Mouse (Mus musculus) CH12.LX (cell line): ENCODE results near the gene Ap4e1. TPM values are rescaled to one million over a fixed set of nuclear protein-coding genes. Genes with fewer than 3 reads are reported as not detected.

Experiments
- DNase-seq: peaks from one replicate; pipeline ENCODE4 v3.0.0-alpha.2; 2013; ENCODE audit errors: extremely low read depth
- H3K27ac ChIP-seq: 2 replicates; pipeline ENCODE4 v1.5.1; 2012; ENCODE audit warnings: low read depth, mild to moderate bottlenecking, control low read depth, moderate library complexity; ENCODE audit not compliant: insufficient read depth
- H3K27me3 ChIP-seq: replicated peaks from 2 replicates; pipeline ENCODE3; 2012; ENCODE audit warnings: inconsistent platforms
- H3K36me3 ChIP-seq, 2 experiments: replicated peaks in 1 of 2; 2 replicates each; pipeline versions ENCODE3 to v1.6.1; 2012; ENCODE audit warnings: inconsistent platforms in 1 of 2, low read length in 1 of 2, mild to moderate bottlenecking in 1 of 2, mixed read lengths in 1 of 2, moderate library complexity in 1 of 2; ENCODE audit not compliant: control insufficient read depth in 1 of 2, insufficient read depth in 1 of 2
- H3K4me1 ChIP-seq, 2 experiments: 2 replicates each; pipeline ENCODE4 v1.6.1; 2012; ENCODE audit warnings: inconsistent platforms in 1 of 2, moderate library complexity in 1 of 2; ENCODE audit not compliant: insufficient read depth in 2 of 2, control insufficient read depth in 1 of 2
- H3K4me2 ChIP-seq: 2 replicates; pipeline ENCODE4 v1.6.1; 2012; ENCODE audit warnings: low read depth, mild to moderate bottlenecking, control low read depth; ENCODE audit not compliant: poor library complexity, insufficient read depth, severe bottlenecking
- H3K4me3 ChIP-seq, 3 experiments: fragments of 150-350 bp in 1 of 3; sonication (generic) in 1 of 3; replicated peaks in 1 of 3; 2 replicates each; pipeline versions ENCODE3 to v1.5.1; 2011 to 2012; ENCODE audit warnings: low read depth in 2 of 3, low read length in 2 of 3, mild to moderate bottlenecking in 2 of 3, moderate library complexity in 2 of 3, control low read depth in 1 of 3, improper control_type of control experiment in 1 of 3, inconsistent platforms in 1 of 3, mixed read lengths in 1 of 3; ENCODE audit not compliant: poor library complexity in 1 of 3
- H3K79me2 ChIP-seq: replicated peaks from 2 replicates; pipeline ENCODE4 v1.6.1; 2012; ENCODE audit warnings: mild to moderate bottlenecking, moderate library complexity; ENCODE audit not compliant: control insufficient read depth, poor library complexity, insufficient read depth, severe bottlenecking; ENCODE audit errors: extremely low read depth
- H3K9ac ChIP-seq: 2 replicates; pipeline ENCODE4 v1.6.1; 2012; ENCODE audit warnings: low read depth, mild to moderate bottlenecking, control low read depth, moderate library complexity; ENCODE audit not compliant: insufficient read depth
- H3K9me3 ChIP-seq: replicated peaks from 2 replicates; pipeline ENCODE3; 2012; ENCODE audit warnings: low read length, inconsistent platforms, mixed read lengths
- BHLHE40 ChIP-seq: IDR thresholded peaks from 2 replicates; pipeline ENCODE4 v1.6.1; 2011; ENCODE audit warnings: mild to moderate bottlenecking, low read depth, low read length, improper control_type of control experiment
- CHD1 ChIP-seq: IDR thresholded peaks from 2 replicates; pipeline ENCODE4 v1.6.1; 2012; ENCODE audit warnings: low read depth, low read length, improper control_type of control experiment, inconsistent platforms
- CHD2 ChIP-seq: IDR thresholded peaks from 2 replicates; pipeline ENCODE4 v1.6.1; 2011; ENCODE audit warnings: low read length, improper control_type of control experiment
- CTCF ChIP-seq, 2 experiments: IDR thresholded peaks in 1 of 2; conservative IDR thresholded peaks in 1 of 2; 2 replicates each; pipeline ENCODE4 v1.5.1; 2011 to 2012; ENCODE audit warnings: low read depth in 2 of 2, low read length in 2 of 2, improper control_type of control experiment in 1 of 2, inconsistent platforms in 1 of 2, mild to moderate bottlenecking in 1 of 2, moderate library complexity in 1 of 2
- E2F4 ChIP-seq: IDR thresholded peaks from 2 replicates; pipeline ENCODE4 v1.6.1; 2011; ENCODE audit warnings: low read depth, low read length, improper control_type of control experiment; ENCODE audit not compliant: insufficient replicate concordance
- ELF1 ChIP-seq: IDR thresholded peaks from 2 replicates; pipeline ENCODE4 v1.6.1; 2014; ENCODE audit warnings: low read depth, mild to moderate bottlenecking, inconsistent platforms, low read length, improper control_type of control experiment
- EP300 ChIP-seq: IDR thresholded peaks from 2 replicates; pipeline ENCODE4 v1.6.1; 2011; ENCODE audit warnings: low read length, improper control_type of control experiment
- ETS1 ChIP-seq: conservative IDR thresholded peaks from 2 replicates; pipeline ENCODE4 v1.6.1; 2012; ENCODE audit warnings: low read depth, mild to moderate bottlenecking, inconsistent platforms, low read length, improper control_type of control experiment, moderate library complexity
- GABPA ChIP-seq: IDR thresholded peaks from 2 replicates; pipeline ENCODE4 v1.6.1; 2012; ENCODE audit warnings: low read depth, low read length, improper control_type of control experiment, inconsistent platforms; ENCODE audit not compliant: insufficient replicate concordance
- HCFC1 ChIP-seq: IDR thresholded peaks from 2 replicates; pipeline ENCODE4 v1.6.1; 2012; ENCODE audit warnings: low read depth, mild to moderate bottlenecking, inconsistent platforms, low read length, improper control_type of control experiment
- IRF4 ChIP-seq: IDR thresholded peaks from 2 replicates; pipeline ENCODE4 v1.6.1; 2014; ENCODE audit warnings: low read depth, mild to moderate bottlenecking, inconsistent platforms, low read length, improper control_type of control experiment
- JUN ChIP-seq: IDR thresholded peaks from 2 replicates; pipeline ENCODE4 v1.6.1; 2011; ENCODE audit warnings: low read depth, mild to moderate bottlenecking, low read length, improper control_type of control experiment, moderate library complexity; ENCODE audit not compliant: insufficient read depth
- JUND ChIP-seq: conservative IDR thresholded peaks from 2 replicates; pipeline ENCODE4 v1.6.1; 2011; ENCODE audit warnings: low read depth, low read length, improper control_type of control experiment
- KAT2A ChIP-seq: IDR thresholded peaks from 2 replicates; pipeline ENCODE4 v1.6.1; 2012; ENCODE audit warnings: low read length, improper control_type of control experiment, inconsistent platforms; ENCODE audit not compliant: insufficient replicate concordance
- MAFK ChIP-seq: IDR thresholded peaks from 2 replicates; pipeline ENCODE4 v1.6.1; 2011; ENCODE audit warnings: low read length, improper control_type of control experiment; ENCODE audit not compliant: insufficient replicate concordance
- MAX ChIP-seq: IDR thresholded peaks from 2 replicates; pipeline ENCODE4 v1.6.1; 2011; ENCODE audit warnings: low read length, improper control_type of control experiment
- MAZ ChIP-seq: IDR thresholded peaks from 2 replicates; pipeline ENCODE4 v1.6.1; 2012; ENCODE audit warnings: low read depth, mild to moderate bottlenecking, inconsistent platforms, low read length, improper control_type of control experiment, moderate library complexity
- MEF2A ChIP-seq: IDR thresholded peaks from 2 replicates; pipeline ENCODE4 v1.6.1; 2014; ENCODE audit warnings: low read depth, mild to moderate bottlenecking, inconsistent platforms, low read length, improper control_type of control experiment, borderline replicate concordance
- MXI1 ChIP-seq: IDR thresholded peaks from 2 replicates; pipeline ENCODE4 v1.6.1; 2011; ENCODE audit warnings: mild to moderate bottlenecking, low read depth, low read length, improper control_type of control experiment
- MYC ChIP-seq: IDR thresholded peaks from 2 replicates; pipeline ENCODE4 v1.6.1; 2011; ENCODE audit warnings: low read depth, mild to moderate bottlenecking, improper control_type of control experiment, low read length
- NELFE ChIP-seq: IDR thresholded peaks from 2 replicates; pipeline ENCODE4 v1.6.1; 2011; ENCODE audit warnings: low read depth, low read length, improper control_type of control experiment
- NRF1 ChIP-seq: IDR thresholded peaks from 2 replicates; pipeline ENCODE4 v1.6.1; 2014; ENCODE audit warnings: low read depth, mild to moderate bottlenecking, inconsistent platforms, low read length, improper control_type of control experiment, moderate library complexity
- PAX5 ChIP-seq: IDR thresholded peaks from 2 replicates; pipeline ENCODE4 v1.6.1; 2012; ENCODE audit warnings: low read length, inconsistent platforms, mixed read lengths
- POLR2A ChIP-seq: IDR thresholded peaks from 2 replicates; pipeline ENCODE4 v1.6.1; 2011; ENCODE audit warnings: low read depth, mild to moderate bottlenecking, improper control_type of control experiment, low read length
- POLR2AphosphoS2 ChIP-seq: IDR thresholded peaks from 2 replicates; pipeline ENCODE4 v1.6.1; 2011; ENCODE audit warnings: low read depth, low read length, improper control_type of control experiment
- RAD21 ChIP-seq: IDR thresholded peaks from 2 replicates; pipeline ENCODE4 v1.6.1; 2011; ENCODE audit warnings: low read depth, mild to moderate bottlenecking, low read length, improper control_type of control experiment, moderate library complexity
- RCOR1 ChIP-seq: conservative IDR thresholded peaks from 2 replicates; pipeline ENCODE4 v1.6.1; 2012; ENCODE audit warnings: low read depth, mild to moderate bottlenecking, inconsistent platforms, low read length, improper control_type of control experiment
- SIN3A ChIP-seq: IDR thresholded peaks from 2 replicates; pipeline ENCODE4 v1.6.1; 2012; ENCODE audit warnings: low read length, improper control_type of control experiment, inconsistent platforms
- SMC3 ChIP-seq: IDR thresholded peaks from 2 replicates; pipeline ENCODE4 v1.6.1; 2011; ENCODE audit warnings: low read depth, low read length, improper control_type of control experiment
- TBP ChIP-seq: conservative IDR thresholded peaks from 2 replicates; pipeline ENCODE4 v1.6.1; 2011; ENCODE audit warnings: low read depth, low read length, improper control_type of control experiment
- TCF12 ChIP-seq: IDR thresholded peaks from 2 replicates; pipeline ENCODE4 v1.6.1; 2014; ENCODE audit warnings: low read depth, mild to moderate bottlenecking, inconsistent platforms, low read length, improper control_type of control experiment
- UBTF ChIP-seq: IDR thresholded peaks from 2 replicates; pipeline ENCODE4 v1.6.1; 2012; ENCODE audit warnings: low read depth, mild to moderate bottlenecking, inconsistent platforms, low read length, improper control_type of control experiment, moderate library complexity
- USF1 ChIP-seq: IDR thresholded peaks from 2 replicates; pipeline ENCODE4 v1.6.1; 2014; ENCODE audit warnings: low read depth, mild to moderate bottlenecking, inconsistent platforms, low read length, improper control_type of control experiment
- USF2 ChIP-seq: conservative IDR thresholded peaks from 2 replicates; pipeline ENCODE4 v1.6.1; 2011; ENCODE audit warnings: low read depth, low read length, improper control_type of control experiment
- ZC3H11A ChIP-seq: IDR thresholded peaks from 2 replicates; pipeline ENCODE4 v1.6.1; 2012; ENCODE audit warnings: low read depth, mild to moderate bottlenecking, inconsistent platforms, low read length, improper control_type of control experiment
- ZKSCAN1 ChIP-seq: IDR thresholded peaks from 2 replicates; pipeline ENCODE4 v1.6.1; 2012; ENCODE audit warnings: low read depth, inconsistent platforms, low read length, improper control_type of control experiment, borderline replicate concordance
- ZMIZ1 ChIP-seq: IDR thresholded peaks from 2 replicates; pipeline ENCODE4 v1.6.1; 2012; ENCODE audit warnings: low read depth, mild to moderate bottlenecking, inconsistent platforms, low read length, improper control_type of control experiment
- ZNF384 ChIP-seq: IDR thresholded peaks from 2 replicates; pipeline ENCODE4 v1.6.1; 2012; ENCODE audit warnings: low read depth, low read length, improper control_type of control experiment, inconsistent platforms
- dilution Hi-C: fragments of 300-500 bp; cut with MboI; formaldehyde crosslinking; loops from 2 replicates; pipeline ENCODE4 v1.14.3; 2020; ENCODE audit warnings: low sequenced_read_pairs; ENCODE audit not compliant: extremely low pct_unique_long_range_greater_than_20kb, extremely low pct_ligation_motif_present
- in situ Hi-C: fragments of 300-500 bp; cut with MboI; formaldehyde crosslinking; loops from 3 replicates; pipeline ENCODE4 v1.14.3; 2019; ENCODE audit warnings: low sequenced_read_pairs, low pct_ligation_motif_present, low pct_unique_long_range_greater_than_20kb, mixed read lengths
- polyA plus RNA-seq: library from polyadenylated mRNA; unstranded; fragments of >175 nt; gene quantifications from 2 replicates; pipeline ENCODE4 v1.2.1, GENCODE M21; 2012; ENCODE audit warnings: low read depth; ENCODE audit not compliant: insufficient read length
- total RNA-seq, 2 experiments: library from RNA; depleted of rRNA; stranded (reverse); fragments of 300-350 nt in 1 of 2; fragments of >200 nt in 1 of 2; gene quantifications; 2 replicates each; pipeline ENCODE4 v1.2.3; 2012 to 2014

Ap4e1 gene
- total RNA-seq (2012; rRNA removed) (5.8 and 6.9 TPM in 2 replicates), total RNA-seq (2014; rRNA removed) (9.6 and 10.9 TPM in 2 replicates), polyA plus RNA-seq (9.0 and 10.0 TPM in 2 replicates)

DNA sequence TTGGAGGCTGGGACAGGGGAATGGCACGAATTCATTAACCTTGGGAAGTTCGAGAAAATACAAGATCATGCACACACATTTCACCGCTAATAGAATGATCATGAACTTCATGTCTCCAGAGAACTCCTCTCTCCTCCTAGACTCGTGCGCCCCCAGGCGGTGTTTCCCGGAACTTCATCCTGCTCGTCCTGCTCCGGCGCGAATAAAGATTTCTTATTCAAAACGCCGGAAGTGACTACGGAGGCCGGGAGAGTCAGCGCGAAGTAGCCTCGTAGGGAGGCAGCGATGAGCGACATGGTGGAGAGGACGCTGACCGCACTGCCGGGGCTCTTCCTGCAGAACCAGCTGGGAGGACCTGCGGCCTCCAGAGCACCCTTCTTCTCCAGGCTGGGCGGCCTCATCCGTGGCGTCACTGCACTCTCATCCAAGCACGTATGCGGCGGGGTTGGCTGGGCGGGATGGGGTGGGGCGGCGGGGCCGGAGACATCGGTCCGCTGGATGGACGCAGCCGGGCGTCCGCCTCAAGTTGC lies at the start of gene Ap4e1:
Gene Ap4e1, plus strand, starts transcription at position 249 of the 530 bp plus-strand sequence.
- Histone ChIP-seq H3K4me3 (peak within 1 kb of the TSS; percentile 90 to 98 (median 94)), H3K9me3 (no peaks in the 10 kb centered on the region), H3K36me3 (peaks cover 9 to 23% of the 10 kb centered on the region in 2 experiments), H3K27me3 (no peaks in the 10 kb centered on the region), H3K79me2 (peaks cover 20% of the 10 kb centered on the region), H3K4me2 (peak within 1 kb of the TSS; percentile 94), H3K27ac (peak within 1 kb of the TSS; percentile 44; the same call in 1 of the 2 replicates), H3K4me1 (peaks cover 9 to 16% of the 10 kb centered on the region in 2 experiments), H3K9ac (peak within 1 kb of the TSS; percentile 90)
- in situ Hi-C loops (loop anchor here (10.0 kb wide), 2 partner anchors 224 to 414 kb away; partner anchors contain the start of gene Usp50), dilution Hi-C loops (no loop called here)
- peak; percentile 95 for DNase-seq
- TF ChIP-seq USF2 = no peak
- no peak for TF ChIP-seq JUN
- TF ChIP-seq MAX = peak; percentile 37; the same call in 1 of the 2 replicates
- TF ChIP-seq CHD2 = no peak
- peak; percentile 61 for TF ChIP-seq NRF1
- TF ChIP-seq MAFK = no peak; the same call in 1 of the 2 replicates
- peak; percentile 89; the same call in 1 of the 2 replicates for TF ChIP-seq E2F4
- 0 out of 2 replicates have a peak, but pooled peaks have one; percentile 36 for TF ChIP-seq BHLHE40
- no peak for TF ChIP-seq CHD1
- TF ChIP-seq POLR2A = peak; percentile 91
- 0 out of 2 replicates have a peak, but pooled peaks have one; percentile 34 for TF ChIP-seq EP300
- TF ChIP-seq SMC3 = peak; percentile 27
- TF ChIP-seq ZKSCAN1 = no peak
- no peak for TF ChIP-seq USF1
- no peak for TF ChIP-seq UBTF
- peak; percentile 97 for TF ChIP-seq HCFC1
- TF ChIP-seq PAX5 = no peak
- peak; percentile 85 for TF ChIP-seq IRF4
- peak; percentile 64 for TF ChIP-seq ZNF384
- TF ChIP-seq ZC3H11A = no peak
- TF ChIP-seq JUND = 0 out of 2 replicates have a peak, but pooled peaks have one; percentile 37
- peak; percentile 46 for TF ChIP-seq ETS1
- TF ChIP-seq MEF2A = peak; percentile 76
- peak; percentile 82 for TF ChIP-seq RAD21
- TF ChIP-seq MAZ = no peak
- no peak; the same call in 1 of the 2 replicates for TF ChIP-seq RCOR1
- peak; percentile 64 for TF ChIP-seq NELFE
- TF ChIP-seq ZMIZ1 = 0 out of 2 replicates have a peak, but pooled peaks have one; percentile 53
- TF ChIP-seq CTCF (conservative IDR thresholded peaks at IDR 0.05 in 1 of 2, IDR thresholded peaks at IDR 0.05 in 1 of 2; ENCODE audit: low read depth in 2 of 2, low read length in 2 of 2) = peak; percentile 94 to 95
- peak; percentile 95 for TF ChIP-seq ELF1
- TF ChIP-seq TCF12 = peak; percentile 84
- TF ChIP-seq KAT2A = peak; percentile 89; the same call in 1 of the 2 replicates
- peak; percentile 86 for TF ChIP-seq MXI1
- TF ChIP-seq MYC = peak; percentile 66; the same call in 1 of the 2 replicates
- no peak for TF ChIP-seq TBP
- TF ChIP-seq POLR2AphosphoS2 = no peak; the same call in 1 of the 2 replicates
- no peak; the same call in 1 of the 2 replicates for TF ChIP-seq GABPA
- peak; percentile 95 for TF ChIP-seq SIN3A
